Mouse (Mus musculus): Measurements from ENCODE around the gene H2-DMa.

- TF ChIP-seq CTCF (IDR thresholded peaks at IDR 0.05; ENCODE audit: low read depth) (no peak), EP300 (IDR thresholded peaks at IDR 0.05; ENCODE audit: low read depth) (no peak)
These were observed 18.2 kb upstream of the H2-DMa start for GRCm38 (mm10) chr17:34101185-34101584.
